Mouse (Mus musculus) ES-E14 (cell line): ENCODE measurements around the gene Nkx6-2.

ENCODE experiments used
- CHD2 ChIP-seq: IDR thresholded peaks from 2 replicates; pipeline ENCODE4 v1.6.1; 2014; ENCODE audit warnings: mild to moderate bottlenecking, low read depth, low read length, inconsistent platforms
- HCFC1 ChIP-seq: IDR thresholded peaks from 2 replicates; pipeline ENCODE4 v1.6.1; 2012; ENCODE audit warnings: low read length, inconsistent platforms, borderline replicate concordance; ENCODE audit not compliant: insufficient read depth
- ZNF384 ChIP-seq: IDR thresholded peaks from 2 replicates; pipeline ENCODE4 v1.6.1; 2012; ENCODE audit warnings: low read depth, low read length, inconsistent platforms

DNA sequence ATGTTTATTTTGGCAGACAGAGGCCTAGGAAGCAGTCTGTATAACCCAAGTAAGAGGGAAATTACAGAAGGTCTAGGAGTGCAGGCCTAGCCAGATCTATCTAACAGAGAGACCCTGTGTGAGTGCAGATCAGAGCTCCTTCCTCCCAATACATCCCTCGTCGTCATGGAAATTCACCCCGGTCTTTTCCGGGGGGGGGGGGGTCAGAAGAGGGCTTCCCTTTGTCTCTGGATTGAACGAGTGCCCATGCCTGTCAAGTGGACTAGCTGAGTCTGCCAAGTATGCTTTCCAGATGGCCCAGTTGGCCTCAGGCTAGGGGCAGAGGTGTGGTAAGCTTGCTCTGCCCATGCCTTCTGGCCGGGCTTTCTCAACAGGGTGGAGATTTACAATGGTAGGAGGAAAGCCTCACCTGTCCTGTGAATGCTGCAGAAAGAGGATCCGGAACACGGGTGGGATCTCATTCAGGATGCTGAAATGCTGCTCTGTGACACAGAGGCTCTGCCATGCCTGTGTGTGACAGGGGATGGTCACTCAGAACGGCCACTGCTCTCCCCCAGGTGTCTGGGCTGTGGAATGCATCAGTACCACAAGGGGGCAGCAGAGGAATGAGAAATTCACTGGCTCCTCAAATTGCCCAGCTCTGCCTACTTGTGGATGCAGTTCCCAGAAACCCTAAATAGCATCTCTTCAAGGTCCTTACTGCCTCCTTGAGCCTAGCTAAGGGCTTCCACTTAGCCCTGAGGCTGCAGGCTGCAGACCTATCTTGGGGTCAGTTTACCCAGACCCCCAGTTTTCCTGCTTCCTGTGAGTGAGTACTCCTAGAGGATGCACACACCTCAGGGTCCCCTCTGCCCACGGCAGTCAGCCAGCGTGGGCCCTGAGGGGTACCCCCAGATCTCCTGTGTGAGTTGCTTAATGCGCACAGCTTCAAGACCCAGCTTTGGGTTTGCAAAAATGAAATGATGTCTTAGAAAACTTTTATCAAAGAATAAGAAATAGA lies 33.5 kb upstream of the Nkx6-2 start:
- no peak for TF ChIP-seq CHD2
- no peak for TF ChIP-seq ZNF384
- TF ChIP-seq HCFC1 = no peak
